Mouse (Mus musculus): ENCODE results near the gene Thada.

Gene Thada

DNA sequence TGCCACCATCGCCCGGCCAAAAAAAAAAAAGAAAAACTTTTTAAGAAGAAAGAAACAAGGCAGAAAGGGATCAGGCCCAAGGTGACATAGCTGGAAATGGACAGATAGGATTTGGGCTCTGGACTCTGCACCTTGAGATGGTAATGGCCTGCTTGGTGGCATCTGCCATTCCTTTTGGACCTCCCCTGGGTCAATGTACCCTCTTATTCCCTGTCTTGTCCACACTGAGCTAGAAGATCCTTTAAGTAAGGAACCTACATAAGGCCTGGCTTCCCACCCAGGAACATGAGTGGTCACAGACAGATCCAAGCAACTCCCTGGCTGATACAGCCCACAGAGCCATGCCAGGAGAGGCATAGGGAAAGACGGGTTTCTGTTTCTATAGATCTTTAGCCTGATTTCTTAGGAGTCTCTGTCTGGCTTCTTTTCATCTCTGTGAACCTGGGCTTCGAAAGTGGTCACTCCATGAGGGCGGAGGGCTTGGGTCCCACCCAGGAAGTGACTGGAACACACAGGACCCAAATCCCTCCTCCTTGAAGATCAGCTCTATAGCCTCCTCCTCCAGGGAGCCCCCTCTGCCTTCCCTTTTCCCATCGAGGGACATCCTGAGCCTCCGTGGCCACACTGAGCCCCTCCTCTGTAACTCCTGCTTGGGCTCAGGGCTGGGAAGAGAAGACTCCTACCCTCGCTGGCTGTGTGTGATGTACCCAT lies 310.3 kb downstream of the Thada start:
- no peak for DNase-seq

DNA sequence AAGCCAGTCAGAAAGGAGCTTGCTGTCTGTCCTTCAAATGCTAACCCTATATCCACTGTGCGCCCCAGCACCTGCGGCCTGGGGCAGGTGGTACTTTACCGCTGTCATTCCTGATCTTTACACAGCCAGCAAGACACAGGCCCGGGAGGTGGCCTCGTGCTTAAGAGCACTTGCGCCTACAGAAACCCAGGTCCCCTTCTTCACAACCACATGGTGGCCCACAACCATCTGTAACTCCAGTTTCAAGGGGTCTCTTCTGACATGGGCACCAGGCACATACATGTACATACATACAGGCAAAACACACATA lies 311.0 kb downstream of the Thada start:
- DNase-seq: no peak

DNA sequence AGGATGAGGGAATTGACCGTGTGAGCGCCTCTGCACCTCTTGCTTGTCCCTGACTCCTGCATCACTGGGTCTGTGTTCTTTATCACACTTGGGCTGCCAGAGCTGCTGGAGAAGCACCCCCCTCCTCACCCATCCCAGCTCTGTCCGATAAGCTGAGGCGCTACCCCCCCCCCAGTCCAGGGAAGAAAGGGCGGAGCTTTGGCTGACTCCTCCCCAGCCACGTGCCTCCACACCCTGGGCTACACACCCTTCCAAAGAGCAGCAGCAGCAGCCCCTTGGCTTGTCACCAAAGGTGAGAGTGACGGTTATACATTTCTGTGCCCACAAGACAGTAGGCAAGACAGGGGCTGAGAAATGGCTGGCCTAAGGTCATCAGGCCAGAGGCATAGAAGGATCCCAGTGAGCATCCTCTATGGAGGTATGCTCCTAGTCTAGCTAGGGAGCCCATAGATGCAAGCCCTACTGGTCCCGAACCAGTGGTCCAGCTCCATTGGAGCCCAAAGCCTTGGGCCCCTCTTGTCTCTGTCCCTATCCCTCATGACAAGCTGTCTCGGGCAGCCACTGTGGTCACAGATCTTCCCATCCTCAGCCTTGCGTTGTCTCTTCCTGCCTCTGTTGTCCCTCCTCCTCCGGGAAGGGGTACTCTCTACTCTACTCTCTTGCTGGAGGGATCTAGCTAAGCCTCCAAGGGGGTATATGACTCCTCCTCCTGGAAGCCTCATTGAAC lies 311.5 kb downstream of the Thada start:
- DNase-seq: no peak

DNA sequence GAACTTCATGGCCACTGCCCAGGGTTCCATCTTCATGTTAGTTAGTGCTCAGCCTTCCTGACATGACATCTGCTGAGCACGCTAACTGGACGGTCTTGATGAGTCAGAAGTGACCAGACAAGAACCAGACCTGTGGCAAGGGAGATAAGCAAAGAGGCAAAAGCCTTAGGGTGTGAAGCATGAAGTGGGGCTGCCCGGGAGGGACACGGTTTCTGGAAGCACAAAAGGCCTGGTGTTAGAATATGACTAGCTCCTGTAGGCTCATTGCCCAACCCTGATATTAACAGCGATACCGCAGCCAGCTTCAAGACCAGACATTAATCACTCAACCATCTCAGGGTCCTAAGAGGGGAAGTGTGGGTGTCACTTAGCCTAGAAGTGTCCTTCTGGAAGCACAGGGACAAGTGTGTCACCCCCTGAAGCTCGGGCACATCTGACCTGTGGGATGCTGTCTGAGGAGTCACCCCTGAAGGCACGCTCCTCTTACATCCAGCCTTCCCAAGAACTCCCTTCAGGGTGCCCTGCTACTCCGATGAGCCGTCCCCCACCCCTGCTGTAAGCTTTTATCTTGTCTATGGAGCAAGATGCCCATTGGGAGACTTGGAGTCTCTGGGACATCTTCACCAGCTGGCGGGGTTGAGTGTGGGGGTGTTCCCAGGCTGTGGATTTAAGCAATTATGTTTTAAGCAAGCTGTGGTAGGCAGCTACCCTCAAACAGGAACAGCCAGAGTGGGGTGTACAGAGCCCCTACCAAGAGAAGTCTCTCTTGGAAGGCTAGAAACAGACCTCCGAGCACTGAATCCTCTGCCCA lies 312.8 kb downstream of the Thada start:
- no peak for DNase-seq

DNA sequence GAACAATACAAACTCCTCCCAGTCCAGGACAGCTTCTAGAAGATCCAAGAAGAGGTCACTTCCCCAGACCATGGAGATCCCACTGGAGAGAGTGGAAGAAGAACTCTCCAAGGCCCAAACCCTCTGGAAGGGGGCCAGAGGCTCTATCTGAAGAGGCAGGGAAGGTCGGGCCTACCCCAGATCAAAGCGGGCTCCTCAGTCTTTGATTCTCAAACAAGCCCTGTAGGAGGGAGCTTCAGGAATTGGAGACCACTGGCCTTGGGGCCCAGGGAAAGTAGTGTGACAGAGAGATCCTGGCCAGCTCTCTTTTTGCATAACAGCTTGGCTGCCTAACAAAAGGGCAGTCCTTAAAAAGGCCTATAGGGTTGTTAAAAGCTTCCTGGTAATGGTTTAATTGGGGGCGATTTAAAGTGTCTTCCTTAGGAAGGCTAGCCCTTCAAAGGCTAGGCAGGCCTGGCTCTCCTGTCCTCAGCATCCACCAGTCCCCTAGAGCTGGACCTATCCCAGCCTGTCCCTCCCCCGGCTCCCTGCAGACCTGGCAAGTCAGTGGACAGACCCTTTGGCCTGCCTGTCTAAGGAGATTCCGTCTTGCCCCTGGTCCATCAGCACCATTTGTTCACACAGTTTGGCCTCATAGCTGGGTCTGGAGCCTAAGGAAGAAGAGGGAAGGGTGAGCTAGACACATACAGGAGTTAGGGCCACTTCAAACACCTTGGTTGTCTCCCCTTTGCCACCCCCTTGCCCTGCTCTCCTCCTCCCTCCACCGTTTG lies 313.6 kb downstream of the Thada start:
- no peak for DNase-seq

DNA sequence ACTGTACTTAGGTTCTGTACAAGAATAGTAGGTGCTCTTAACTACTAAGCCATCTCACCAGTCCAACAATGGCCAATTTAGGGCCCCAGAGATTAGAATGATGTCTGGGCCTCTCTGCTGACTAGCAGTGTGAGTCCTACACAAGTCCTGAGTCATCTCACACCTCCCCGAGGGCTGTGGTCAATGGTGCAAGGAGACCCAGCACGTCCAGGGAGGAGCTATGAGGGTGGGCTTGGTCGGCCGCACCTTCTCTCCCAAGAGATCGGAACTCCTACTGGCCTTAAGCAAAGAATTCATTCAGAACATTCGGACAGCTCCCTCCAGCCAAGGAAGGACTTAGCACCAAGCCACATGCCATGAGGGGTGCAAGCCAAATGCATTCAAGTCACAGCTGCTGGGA lies 314.7 kb downstream of the Thada start:
- DNase-seq: no peak

DNA sequence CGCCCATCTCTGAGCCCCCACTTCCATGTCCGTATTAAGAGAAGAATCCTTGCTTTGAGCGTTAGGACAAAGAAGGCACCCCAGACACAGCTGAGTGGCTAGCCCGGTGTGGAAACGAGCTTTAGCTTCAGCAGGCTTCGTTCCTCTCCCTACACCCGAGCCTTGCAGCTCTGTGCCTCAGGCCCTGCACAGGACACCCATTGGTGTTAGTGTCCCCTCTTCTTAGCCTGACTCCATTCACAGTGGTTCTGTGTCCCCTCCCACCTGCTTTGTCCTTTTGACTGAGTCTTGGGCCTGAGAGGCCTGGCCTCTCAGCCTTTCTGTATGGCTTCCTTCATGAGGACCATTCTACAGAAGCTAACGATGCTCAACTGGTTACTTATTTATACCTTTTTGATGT lies 315.7 kb downstream of the Thada start:
- DNase-seq: no peak

DNA sequence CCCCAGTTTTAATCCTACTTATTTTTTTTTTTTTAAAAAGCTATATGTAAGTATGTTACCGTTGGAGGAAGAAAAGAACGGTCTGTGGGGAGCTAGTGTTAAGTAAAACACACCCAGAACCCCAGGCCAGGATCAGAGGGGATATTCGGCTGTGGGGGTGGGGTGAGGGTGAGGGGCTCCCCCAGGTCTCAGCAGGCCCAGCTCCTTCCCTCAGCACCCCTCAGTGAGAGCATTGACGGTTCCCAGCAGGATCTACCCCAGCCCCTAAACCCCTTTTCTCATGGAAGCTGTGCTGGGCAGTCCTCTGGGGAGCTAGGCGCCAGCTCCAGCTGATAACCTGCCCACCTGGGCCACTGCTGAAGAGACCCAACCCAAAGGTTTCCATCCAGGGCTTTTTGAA lies 316.4 kb downstream of the Thada start:
- DNase-seq: no peak

DNA sequence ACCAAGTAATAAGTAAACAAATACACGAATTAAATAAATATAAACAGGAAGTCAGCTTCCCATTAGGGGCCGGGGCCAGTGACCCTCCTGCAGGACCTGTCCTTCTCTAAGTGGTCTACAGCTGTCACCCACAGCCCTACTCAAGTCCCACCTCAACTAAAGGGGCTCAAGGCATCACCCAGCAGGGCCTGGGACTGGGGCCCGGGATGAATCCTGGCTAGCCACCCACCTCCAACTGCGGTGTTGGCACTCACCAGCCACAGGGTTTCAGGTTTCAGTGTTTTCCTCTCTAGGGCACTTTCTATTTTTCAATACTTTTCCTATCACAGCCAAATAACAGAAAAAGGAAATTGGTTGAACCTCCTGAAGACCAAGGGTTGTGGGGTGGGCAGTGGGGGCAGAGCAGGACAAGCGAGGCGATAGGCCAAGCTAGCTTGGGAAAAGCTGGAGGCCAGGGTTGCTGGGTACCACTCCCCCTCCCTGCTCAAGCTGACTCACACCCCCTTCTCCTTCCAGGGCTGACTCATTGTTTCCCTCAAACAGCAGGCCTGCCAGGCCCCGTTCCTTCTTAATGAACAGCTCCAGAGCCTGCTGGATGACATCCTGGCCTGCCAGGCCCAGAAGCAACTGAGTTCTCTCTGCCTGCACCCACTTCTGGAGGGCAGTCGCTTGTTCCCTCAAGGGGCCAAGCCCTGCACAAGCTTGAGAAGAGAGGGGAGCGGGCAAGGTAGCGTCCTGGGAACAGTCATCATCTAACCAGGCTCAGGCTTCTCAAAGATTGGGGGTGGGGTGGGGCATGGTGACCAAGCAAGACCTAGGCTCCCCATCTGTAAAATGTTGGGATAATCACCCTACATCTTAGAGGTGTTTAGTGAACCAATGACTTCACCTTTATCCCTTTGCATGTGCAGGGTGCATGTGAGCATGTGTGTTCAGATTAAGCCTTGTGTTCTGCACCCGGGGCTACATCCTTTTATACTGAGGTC lies 317.2 kb downstream of the Thada start:
- DNase-seq: peak; percentile 69

DNA sequence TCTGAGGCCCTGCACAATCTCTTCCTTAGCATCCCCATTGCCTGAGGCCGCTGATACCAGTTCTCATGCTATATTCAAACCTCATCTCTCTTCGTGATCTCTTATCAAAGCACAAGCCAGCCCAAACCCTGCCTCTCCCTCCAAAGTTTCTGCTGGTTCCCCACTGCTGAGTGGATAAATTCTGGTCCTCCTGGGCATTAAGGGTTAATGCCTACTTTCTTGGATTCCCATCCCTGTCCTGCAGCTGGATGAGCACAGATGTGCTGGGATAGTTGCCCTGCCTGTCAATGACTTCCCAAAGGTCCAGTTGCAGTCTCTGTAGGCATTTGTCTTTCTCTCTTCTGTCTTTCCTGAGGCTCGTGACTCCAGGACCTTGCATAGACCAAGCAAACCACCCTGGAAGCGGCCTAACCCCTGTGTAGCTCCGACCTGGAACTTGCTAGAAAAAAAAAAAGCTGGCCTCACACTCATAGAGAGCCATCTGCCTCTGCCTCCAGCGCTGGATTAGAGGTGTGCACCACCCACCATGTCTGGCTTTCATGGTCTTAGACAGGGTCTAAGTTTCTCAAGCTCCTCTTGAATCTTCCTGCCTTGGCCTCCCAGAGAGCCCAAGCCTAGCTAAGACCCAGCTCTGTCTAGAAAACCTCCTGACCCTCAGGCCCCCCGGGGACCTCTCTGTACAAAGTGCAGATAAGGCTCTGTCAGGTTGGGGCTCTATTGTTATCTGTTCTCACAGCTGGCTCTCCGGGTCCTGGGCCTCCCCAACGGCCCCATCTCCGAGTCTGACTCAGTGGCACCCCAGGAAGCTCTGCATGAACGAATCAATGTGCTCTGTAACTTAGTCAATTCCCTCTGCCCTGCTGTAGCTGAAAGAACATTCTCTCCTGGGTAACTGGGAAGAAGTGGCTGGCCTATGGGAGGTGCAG lies 318.6 kb downstream of the Thada start:
- DNase-seq: peak; percentile 25

DNA sequence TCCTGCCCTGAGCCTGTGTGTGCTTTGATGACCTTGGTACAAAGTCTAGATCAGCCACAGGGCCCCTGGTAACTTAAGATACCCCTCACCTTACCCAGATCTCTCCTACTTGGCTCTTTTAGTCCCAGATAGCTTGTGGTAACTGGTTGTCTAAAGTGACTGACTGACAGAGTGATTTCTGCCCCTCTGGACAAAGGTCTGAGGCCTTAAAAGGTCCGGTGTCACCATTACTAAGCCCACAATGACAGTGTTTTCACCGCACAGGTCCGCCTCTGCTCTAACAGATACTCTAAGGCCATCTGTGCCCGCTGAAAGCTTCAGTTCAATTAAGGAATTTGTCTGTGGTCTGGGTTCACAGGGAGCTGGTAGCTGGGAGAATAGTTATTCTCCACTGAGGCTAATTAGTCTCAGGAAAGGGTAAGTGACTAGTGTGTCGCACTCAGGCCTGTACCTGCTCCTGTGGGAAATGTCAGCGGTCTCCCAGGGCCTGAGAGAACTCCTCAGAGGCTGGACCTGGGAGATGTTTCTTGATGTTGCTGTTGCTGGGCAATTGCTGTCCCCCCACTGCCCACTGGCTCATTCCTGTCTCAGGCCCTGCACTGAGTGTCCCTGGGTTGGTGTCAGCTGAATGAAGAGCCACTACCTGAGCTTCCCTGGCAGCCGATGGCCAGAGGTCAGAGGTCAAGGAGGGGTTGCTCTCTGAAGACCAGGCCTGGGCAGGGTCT lies 319.4 kb downstream of the Thada start:
- DNase-seq: no peak

DNA sequence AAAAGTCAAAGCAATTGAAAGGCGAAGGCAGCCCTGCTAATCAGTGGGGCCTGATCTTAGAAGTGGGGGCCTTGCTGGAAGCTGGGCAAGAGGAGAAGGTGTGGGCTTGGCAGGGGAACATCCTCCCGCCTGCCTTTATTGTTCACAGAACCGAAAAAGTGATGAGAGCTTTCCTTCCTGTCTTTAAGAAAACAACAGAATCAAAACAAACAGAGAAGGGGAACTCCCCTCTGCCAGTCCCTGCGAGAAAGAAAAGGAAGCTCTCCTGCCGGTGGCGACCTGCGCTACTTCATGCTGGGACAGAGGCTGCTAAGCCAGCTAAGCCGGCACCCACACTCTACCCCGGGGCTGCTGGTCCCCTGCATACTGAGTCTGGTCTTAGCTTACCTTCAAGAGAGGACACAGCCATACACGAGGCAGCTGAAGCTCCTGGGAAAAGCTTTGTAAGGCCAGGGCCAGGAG lies 320.1 kb downstream of the Thada start:
- peak; percentile 37 for DNase-seq

DNA sequence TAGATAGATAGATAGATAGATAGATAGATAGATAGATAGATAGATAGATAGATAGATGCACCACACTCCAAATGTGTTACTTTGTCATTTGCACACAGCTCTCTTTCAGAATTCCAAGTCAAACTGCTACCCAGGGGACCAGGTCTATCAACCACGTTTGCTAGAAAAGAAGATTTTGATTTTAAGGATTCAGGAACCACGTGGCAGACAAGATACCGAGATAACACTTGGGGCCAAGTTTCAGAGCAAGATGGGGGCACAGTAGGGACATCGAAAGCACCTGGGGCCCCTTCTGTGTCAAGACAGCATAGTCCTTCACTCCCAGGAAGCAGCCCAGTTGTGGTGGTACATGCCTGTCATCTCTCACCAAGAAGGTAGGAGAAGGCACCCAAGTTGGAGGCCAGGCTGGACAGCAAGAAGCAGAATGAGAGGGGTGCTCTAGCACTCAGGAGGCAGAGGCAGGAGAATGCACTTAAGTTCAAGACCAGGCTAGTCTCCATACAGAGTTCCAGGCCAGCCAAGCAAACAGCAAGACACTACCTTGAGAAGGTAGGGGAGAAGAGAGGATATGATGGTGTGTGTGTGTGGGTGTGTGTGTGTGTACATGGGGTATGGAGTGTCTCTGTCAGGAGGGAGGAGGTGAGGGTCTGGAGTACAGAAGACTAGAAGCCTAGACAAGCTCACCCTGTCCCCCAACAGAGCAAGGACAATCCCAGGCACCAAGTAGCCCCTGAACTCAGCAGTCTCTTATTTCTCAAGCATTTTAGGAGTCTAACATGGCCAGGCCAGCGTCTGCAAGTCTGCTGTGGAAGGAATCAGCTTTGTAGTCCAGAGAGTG lies 321.0 kb downstream of the Thada start:
- no peak for DNase-seq

DNA sequence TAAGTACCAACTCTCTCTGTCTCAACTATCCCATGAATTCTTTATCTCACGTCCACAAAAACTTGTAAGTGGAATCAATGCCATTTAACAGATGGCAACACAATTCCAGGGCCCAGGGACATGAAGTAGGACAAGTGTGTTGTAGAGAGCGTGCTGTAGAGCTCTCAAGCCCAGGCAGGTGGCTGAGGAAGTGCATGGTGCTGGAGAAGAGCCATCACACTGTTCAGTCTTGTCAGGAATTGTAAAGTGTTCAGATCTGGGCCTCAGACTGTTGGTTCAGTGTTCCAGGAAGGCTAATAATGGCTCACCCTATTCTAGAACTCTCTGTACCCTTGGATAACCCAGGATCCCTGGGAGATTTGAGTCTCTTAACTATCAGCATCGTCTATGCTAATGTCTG lies 321.9 kb downstream of the Thada start:
- no peak for DNase-seq

DNA sequence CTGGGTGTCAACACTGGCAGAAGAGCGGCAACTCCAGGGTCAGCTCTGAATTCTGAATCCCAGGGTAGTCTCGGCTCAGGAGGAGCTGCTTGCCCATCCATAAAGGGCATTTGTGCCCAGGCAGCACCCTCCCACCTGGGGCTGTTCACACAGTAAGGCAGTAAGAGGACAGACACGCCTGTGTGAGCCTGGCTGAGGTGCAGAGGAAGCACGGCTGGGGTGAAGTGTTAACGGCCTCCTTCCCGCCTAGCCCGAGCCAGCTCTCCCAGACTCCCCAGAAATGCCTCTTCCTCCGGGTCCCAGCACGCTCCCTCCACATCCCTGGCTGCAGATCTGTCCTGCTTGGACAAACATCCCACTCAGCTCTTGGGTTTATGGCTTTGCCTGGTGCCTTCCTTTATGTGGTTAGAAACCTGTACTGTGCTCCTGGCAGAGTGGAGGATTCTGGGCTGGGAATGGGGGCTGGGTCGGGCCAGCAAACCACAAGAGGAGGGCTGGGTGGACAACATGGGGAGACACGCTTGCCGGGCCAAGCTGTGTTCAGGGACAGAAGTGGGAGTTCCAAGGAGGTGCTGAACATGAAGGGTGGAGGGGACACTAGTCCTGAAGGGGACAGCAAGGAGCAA lies 322.7 kb downstream of the Thada start:
- DNase-seq: no peak

DNA sequence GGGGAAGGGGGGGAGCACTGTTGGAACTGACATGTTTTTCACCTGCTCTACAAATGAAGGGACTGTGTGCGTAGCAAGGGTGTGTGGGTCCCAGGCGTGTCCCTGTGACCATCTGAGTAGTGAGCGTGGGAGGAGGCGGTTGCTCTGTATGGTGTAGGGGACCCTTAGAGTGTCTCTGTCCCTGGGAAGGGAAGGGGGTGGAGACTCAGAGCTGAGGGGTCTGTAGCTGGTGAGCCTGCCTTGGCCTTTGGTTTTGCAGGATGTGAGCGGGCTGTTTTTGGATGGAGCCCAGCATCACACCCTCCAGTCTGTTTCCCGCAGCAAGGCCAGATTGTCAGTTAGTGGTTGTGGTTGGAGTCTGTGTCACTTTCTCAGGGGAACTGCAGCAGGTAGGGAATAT lies 324.3 kb downstream of the Thada start:
- no peak for DNase-seq

DNA sequence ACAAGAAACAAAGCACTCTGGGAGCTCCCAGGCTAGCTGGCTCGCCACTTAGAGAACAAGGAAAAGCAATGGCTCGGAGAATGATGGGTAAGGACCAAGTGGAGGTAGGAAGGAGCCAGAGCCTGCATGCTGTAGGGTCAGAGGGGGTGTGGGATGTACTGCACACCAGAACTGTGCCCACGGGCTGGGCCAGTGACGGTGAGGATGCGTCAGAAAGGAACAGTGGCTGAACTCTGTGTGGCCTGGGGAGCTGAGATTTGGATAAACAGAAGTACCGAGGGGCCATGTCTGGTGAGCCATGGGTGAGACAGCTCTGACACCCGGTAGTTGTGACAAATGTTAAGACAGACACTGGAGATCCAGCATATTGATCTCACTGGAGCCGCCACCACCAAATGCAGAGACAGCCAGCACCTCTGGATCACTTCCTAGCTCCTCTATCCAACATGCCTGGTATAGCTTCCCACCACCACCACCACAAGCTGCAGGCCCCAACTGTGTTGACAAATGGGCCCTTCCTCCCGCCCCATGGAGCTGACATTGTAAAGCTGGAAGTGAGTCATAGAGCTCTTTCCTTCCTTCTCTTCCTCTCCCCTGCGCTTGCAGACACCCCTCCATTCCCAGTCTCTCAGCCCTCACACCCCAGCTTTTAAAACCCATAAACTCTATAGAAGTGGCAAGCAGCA lies 325.0 kb downstream of the Thada start:
- no peak for DNase-seq

All from embryo, embryonic 11 days (tissue).